Mouse (Mus musculus): ENCODE measurements at regions not wholly inside any gene's neighbourhood (a gene's known extent, or its start where the extent isn't known, plus 50 kb on each side); places are given as distances from the start of the nearest gene placed in this dataset.
A peak's percentile ranks its signal among the peaks of the same experiment; 100 is the strongest.
"Not testable (repeated sequence)": the region's sequence is repeated elsewhere in the genome, so short reads cannot be mapped to it uniquely, and the experiment has no call there.

- DNase-seq: no peak
Measured at GRCm38 (mm10) chr10:119099092-119099792, 140.6 kb downstream of the Cand1 start.

DNA sequence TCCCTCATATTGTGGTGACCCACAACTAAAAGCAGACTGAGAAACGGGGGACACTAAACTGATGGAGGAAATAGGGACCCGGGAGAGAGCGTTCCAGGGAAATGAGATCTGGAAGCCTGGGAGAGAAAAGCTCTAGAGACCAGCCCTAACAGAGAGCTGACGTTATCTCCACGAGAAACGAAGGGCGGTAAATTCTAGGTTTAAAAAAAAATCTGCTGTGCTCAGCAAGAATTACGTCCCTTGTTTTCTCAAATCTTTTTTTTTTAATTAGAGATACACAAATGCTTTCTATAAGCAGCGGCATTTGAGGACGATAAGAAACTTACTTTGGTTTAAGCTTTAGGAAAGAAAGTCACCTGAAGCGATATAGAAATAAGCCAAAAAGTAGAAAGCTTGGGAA, 145.7 kb downstream of the Cand1 start:
- DNase-seq: no peak

DNA sequence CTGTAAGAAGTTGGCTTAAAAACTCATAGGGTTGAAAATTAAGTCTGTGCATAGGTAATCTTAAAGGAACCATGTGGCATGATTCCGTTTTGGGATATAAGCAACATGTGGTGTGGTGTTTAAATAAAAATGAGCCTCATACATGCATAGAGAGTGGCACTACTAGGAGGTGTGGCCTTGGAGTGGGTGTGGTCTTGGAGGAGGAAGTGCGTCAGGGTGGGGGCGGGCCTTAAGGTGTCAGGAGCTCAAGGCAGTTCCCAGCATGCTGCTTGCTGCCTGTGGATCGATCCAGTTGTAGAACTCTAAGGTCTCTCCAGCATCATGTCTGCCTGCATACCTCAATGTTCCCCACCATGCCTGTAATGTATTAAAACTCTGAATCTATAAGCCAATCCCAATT, 152.0 kb downstream of the Cand1 start:
- no peak for DNase-seq

DNA sequence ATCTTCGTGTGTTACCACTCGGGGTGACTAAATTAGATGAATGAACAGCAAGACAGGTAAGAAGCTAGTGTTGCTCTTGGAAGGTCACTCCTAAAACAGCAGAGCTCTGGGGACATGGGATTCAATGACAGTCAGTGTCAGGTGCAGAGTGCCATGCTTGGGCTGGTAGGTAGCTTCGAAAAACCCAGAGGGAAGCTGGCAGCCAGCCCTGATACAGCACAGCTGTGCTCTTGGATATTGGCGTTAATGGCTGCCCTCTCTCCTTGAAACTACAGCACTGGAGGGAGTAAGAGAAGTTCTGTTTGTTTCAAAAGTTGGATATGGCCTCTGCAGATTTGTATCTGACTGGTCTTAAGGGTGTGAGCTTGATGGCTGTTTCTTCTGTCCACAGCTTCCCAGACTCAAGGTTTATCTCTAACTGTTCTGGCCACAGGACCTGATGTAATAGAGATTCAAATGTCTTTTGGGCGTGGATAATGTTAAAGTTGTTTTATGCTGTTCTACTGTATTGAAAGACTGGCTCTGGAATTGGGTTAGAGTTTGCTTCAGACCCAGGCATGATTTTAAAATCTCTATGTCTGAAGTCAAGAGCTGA, 152.7 kb downstream of the Cand1 start:
- DNase-seq: no peak

DNA sequence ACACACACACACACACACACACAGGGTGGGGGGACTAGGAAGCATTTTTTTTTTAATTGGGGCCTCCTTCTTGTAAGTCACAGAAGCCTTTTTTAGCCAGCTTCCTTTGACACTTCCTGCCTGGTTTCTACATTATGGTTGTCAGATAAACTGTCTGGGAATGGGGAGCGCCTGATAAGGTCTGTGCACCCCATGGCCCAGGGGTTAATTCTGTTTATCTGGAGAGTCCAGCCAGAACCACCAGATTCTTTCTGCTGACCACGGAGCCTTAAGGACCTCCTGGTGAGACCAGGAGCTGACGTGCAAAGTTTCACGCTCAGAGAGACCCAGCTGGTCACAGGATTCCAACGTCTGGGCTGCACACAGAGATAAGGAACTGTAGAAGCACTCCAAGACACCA, 153.4 kb downstream of the Cand1 start:
- no peak for DNase-seq

- DNase-seq: no peak
Measured at GRCm38 (mm10) chr10:119083431-119083830, 156.4 kb downstream of the Cand1 start.

DNA sequence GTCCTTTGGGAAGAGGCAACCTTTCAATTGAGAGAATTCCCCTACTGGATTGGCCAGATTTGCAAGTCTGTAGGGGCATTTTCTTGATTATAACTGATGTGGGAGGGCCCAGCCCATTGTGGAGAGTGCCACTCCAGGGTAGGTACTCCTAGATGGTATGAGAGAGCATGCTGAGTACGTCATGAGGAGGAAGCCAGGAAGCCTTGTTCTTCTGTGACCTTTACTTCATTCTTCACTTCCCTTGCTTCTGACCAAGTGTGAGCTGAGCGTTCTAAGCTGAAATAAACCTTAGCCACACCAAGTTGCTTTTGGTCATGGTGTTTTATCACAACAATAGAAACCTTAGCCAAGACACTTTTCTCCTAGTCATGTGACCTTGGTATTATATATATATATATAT, 157.0 kb downstream of the Cand1 start:
- no peak for DNase-seq

DNA sequence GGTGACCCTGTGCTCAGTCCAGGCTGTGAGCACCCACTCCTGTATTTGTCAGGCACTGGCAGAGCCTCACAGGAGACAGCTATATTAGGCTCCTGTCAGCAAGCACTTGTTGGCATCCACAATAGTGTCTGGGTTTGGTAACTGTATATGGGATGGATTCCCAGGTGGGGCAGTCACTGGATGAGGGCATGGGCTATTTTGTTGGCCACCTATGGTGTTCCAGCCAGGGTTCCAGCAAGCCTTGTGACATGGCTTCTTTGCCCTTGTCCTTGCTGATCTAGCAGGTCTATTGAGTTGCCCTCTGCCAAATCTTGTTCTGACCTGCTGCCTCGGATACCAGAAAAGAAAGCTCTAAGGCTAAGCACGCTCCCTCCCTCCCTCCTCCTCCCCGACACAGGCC, 158.1 kb downstream of the Cand1 start:
- not testable (repeated sequence) for DNase-seq

DNA sequence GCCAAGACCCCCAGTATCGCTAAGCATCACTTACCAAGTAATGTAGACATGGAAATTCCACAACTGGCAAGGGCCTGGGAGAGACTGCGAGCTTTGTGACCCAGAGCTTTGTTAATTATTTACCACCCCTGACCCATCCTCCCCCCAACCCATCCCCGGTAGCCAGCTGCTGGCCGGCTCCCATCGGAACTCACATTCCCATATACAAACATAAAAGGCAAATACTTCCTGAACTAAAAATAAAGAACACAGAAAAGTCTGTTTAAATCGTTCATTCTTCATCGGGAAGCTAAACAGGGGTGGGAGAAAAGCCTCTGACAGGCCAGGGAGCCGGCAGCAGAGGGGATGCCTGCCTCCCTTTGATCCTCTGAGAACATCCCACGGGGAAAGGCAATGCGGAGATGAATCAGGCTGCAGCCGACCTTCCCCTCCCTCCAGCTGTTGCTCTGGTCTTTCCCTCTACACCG, 163.7 kb downstream of the Cand1 start:
- DNase-seq: no peak

- no peak for DNase-seq
Measured at GRCm38 (mm10) chr10:119074887-119075286, 165.0 kb downstream of the Cand1 start.

DNA sequence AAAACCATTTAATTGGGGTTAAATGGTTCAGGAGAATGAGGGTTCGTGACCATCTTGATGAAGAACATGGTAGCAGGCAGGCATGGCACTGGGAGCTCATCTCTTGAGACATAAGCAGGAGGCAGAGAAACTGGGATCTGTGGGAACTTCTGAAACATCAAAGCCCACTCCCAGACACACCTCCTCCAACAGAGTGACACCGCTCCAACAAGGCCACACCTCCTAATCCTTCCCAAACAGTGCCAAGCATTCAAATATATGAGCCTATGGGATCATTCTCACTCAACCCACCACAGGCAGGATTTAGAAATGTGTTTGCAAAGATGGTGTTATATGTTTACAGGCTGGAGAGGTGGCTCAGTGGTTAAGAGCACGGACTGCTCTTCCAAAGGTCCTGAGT, 165.9 kb downstream of the Cand1 start:
- DNase-seq: no peak

DNA sequence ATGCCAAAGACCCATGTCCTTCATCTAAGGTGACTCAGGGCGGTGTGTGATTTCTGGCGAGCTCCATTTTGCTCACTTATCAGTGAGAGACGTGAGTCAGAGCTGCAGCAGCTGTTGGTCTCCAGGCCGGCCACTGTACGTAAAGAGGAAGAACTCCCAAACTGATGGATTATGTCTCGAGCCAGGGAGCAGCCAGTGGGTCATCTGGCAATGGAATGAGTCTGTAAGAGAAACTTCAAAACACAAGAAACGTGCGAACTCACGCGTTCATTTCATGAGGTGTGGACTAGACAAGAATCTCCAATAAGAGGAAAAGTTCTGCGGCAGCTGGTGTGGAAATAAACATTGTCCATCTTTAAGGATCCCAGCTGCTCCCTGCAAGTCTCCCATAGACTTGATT, 170.4 kb downstream of the Cand1 start:
- DNase-seq: peak; percentile 61 to 69

GRCm38 (mm10) chr10:119067838-119068237, 172.0 kb downstream of the Cand1 start:
- no peak for DNase-seq

- DNase-seq: no peak
Measured at GRCm38 (mm10) chr10:119067366-119067765, 172.5 kb downstream of the Cand1 start.

- peak; percentile 74 to 76 for DNase-seq
Measured at GRCm38 (mm10) chr10:119065974-119066373, 173.9 kb downstream of the Cand1 start.

DNA sequence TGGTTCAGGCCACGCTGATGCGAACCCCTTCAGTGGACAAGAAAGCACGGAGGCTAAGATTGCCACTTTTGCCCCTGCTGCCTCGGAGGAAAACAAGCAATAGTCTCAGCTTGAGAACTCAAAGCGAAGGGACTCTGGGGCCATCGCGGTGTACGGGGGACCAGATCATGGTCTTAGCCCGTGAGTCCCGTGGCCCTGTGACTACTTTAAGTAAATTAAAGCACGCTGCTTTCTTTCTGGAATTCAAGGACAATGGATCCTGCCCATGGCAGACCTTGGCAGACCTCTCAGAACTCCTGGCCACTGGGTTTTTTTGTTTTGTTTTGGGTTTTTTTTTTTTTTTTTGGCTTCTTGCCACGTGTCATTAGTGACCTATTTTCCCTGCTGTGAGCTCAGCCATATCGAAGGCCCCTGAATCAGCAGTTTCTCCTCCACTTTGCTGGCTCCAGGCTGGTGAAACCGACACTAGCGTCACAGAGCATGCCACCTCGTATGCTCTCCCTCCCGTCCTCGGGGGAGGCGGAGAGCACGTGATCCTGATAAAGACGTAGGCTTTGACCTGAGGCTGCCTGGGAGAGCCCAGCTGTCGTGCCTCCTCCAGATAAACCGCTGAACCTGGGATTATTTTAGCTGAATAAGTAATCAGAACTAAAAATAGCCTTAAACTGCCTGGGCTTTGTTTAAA, 174.6 kb downstream of the Cand1 start:
- peak; percentile 79 to 80 for DNase-seq

GRCm38 (mm10) chr10:119064218-119064617, 175.6 kb downstream of the Cand1 start:
- DNase-seq: no peak

- peak; percentile 64 to 76 for DNase-seq
Measured at GRCm38 (mm10) chr10:119063209-119063699, 176.6 kb downstream of the Cand1 start.

- peak in 1 of 2 experiments; percentile 22 for DNase-seq
Measured at GRCm38 (mm10) chr10:119061958-119062599, 177.8 kb downstream of the Cand1 start.

GRCm38 (mm10) chr10:119061349-119061850, 178.5 kb downstream of the Cand1 start:
- DNase-seq: peak; percentile 55 to 64

DNA sequence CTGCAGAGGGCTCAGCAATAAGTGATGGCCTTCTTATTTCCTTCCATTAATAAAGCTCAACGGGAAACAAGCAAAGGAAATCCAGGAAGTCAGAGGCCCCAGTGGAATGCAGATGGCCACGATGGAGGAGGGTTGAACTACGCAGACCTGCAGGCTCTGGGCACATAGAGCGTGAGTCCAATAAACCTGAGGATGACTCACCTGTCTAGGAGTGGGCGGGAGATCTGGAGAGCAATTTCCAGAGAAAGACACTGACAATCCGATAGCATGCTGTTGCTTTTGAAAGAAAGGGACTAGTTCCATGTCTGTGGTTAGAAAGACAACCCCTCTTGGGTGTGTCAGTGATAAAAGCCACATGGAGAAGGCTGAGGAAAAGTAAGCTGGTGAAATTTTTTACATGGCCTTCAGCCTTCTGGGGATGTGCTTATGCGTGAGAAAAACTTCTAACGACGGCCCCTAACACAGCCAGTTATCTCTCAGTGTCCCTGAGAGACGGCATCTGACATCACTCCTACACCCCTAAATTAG, 181.3 kb downstream of the Cand1 start:
- no peak for DNase-seq

DNA sequence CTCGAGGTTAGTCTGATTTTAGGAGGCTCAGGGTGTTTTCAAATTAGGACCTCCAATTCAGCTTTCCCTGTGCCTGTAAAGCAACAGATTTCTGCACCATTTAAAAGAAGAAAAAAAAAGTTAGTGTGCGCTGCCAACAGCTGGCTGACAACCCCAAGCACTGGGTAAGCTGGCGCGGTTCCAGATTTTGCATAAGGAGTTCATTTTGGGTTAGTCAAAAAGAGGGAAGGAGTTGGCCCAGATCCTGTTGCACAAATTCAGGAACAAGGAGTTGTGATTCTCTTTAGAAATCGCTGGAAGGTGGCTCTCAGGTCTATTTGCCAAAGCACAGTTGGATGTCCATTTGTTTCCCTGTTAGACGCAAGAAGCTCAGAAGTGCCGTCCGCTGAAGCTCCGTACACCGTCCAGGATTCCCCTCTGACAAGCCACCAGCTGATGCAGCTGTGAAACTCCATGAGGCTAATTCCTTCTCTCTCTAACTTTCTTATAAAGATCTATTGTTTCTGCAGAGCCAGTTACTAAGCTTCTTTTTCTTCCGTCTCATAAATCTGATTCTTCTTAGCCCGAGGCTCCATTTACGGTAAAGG, 184.6 kb downstream of the Cand1 start:
- peak; percentile 75 to 81 for DNase-seq

Measured in adrenal gland, postnatal 36 days (tissue).